Comparison of ENCODE assay signal across 14 mouse cellular contexts in the genomic region with DNA sequence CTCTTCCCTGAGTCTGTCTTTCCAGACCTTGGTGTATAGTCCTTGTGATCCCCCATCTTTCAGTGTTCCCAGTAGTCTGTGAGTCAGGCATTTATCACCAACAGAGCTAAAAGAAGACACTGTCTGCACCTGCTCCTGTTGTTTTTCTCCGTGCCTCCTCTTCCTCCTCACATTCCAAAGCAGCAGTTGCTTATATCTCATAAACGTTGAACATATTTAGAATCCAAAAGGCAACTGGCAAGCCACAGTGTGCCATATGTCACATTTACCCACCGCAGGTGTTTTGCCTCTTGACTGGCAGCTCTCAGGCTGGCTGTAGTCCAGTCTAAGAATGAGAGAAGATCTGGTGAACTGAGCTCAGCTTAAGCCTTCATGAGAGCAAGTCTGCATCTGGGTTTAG.
DNase-seq lines count a peak whose midpoint lies in the region; ATAC-seq lines count a peak whose summit lies in the region.
"Had no signal": no experiment of that assay in that cellular context is flagged by ENCODE, and none has a peak within 500 bp of the region (broad histone marks: within the 10 kb centered on the region; RNA-seq: fewer than 3 reads in every experiment).

No protein-coding gene starts in this region.

- H3K9ac ChIP-seq in forebrain, embryonic 14.5 days (ENCODE audit: low read length) = no peak overlapping the region
- no peak overlapping the region for H3K9ac ChIP-seq in forebrain, embryonic 11.5 days (ENCODE audit: low read length)
- H3K9ac ChIP-seq: midbrain, embryonic 13.5 days; neural tube, embryonic 13.5 days had no signal

- H3K9me3 ChIP-seq in forebrain, embryonic 14.5 days (replicated peaks; ENCODE audit: control insufficient read depth, low read length) = no peaks in the 10 kb centered on the region
- H3K9me3 ChIP-seq in forebrain, embryonic 11.5 days (ENCODE audit: control insufficient read depth, low read length) = no peaks in the 10 kb centered on the region
- H3K9me3 ChIP-seq: midbrain, embryonic 13.5 days; neural tube, embryonic 13.5 days had no signal

- H3K36me3 ChIP-seq in forebrain, embryonic 14.5 days (ENCODE audit: control insufficient read depth, insufficient read depth, low read length) = no peaks in the 10 kb centered on the region
- no peaks in the 10 kb centered on the region for H3K36me3 ChIP-seq in forebrain, embryonic 11.5 days (ENCODE audit: control insufficient read depth, insufficient read depth, low read length)
- H3K36me3 ChIP-seq: midbrain, embryonic 13.5 days; neural tube, embryonic 13.5 days had no signal

- no peaks in the 10 kb centered on the region for H3K4me1 ChIP-seq in forebrain, embryonic 14.5 days (ENCODE audit: control insufficient read depth, insufficient read depth, low read length)
- no peaks in the 10 kb centered on the region for H3K4me1 ChIP-seq in forebrain, embryonic 11.5 days (replicated peaks; ENCODE audit: control insufficient read depth, insufficient read depth, low read length)
- H3K4me1 ChIP-seq: midbrain, embryonic 13.5 days; neural tube, embryonic 13.5 days had no signal

- ATAC-seq in forebrain, embryonic 14.5 days = peak; percentile 32; the same call in 1 of the 2 replicates
- ATAC-seq in forebrain, embryonic 11.5 days (replicated peaks; ENCODE audit: low FRiP score) = no peak
- ATAC-seq: lung, postnatal 0 days; midbrain, embryonic 13.5 days had no signal

- intact Hi-C loops in left cerebral cortex, postnatal 25 days (cut with DNase I) = no loop called here

- WGBS in forebrain, embryonic 14.5 days = 62% methylated on average over 3 of the region's 3 CpGs
- WGBS in forebrain, embryonic 11.5 days = 88% methylated on average over 3 of the region's 3 CpGs

- peak; percentile 74 for DNase-seq in forebrain, embryonic 14.5 days (ENCODE audit: low spot score)
- DNase-seq in forebrain, embryonic 11.5 days (ENCODE audit: low spot score) = no peak
- peak; percentile 51 for DNase-seq in cerebellum, adult 11-12 months
- DNase-seq in layer of hippocampus, adult 18-20 months (ENCODE audit: low spot score in 2 of 2) = peak; percentile 23 to 59
- peak; percentile 45 to 77 for DNase-seq in left cerebral cortex, postnatal 25 days (ENCODE audit: low spot score in 2 of 2)
- no peak for DNase-seq in embryo, embryonic 9.5 days (ENCODE audit: extremely low spot score)
- no peak for DNase-seq in c-Kit-positive CD71-positive TER-119-positive erythroid progenitor cells, embryonic 14.5 days (ENCODE audit: low spot score)
- no peak for DNase-seq in lung, postnatal 10 days
- DNase-seq: heart, adult 18-20 months had no signal

- no peak overlapping the region for H3K4me2 ChIP-seq in forebrain, embryonic 14.5 days (ENCODE audit: low read length)
- H3K4me2 ChIP-seq in forebrain, embryonic 11.5 days (ENCODE audit: low read depth, low read length, severe bottlenecking) = no peak overlapping the region
- H3K4me2 ChIP-seq: liver, embryonic 11.5 days; midbrain, embryonic 13.5 days; neural tube, embryonic 13.5 days had no signal

- no peak overlapping the region for H3K4me3 ChIP-seq in forebrain, embryonic 14.5 days (ENCODE audit: low read depth, low read length)
- H3K4me3 ChIP-seq in forebrain, embryonic 11.5 days (ENCODE audit: low read depth, low read length) = no peak overlapping the region
- H3K4me3 ChIP-seq: midbrain, embryonic 13.5 days; neural tube, embryonic 13.5 days had no signal

- no peak overlapping the region for H3K27ac ChIP-seq in forebrain, embryonic 14.5 days (ENCODE audit: low read depth, low read length)
- H3K27ac ChIP-seq in forebrain, embryonic 11.5 days (ENCODE audit: low read depth, low read length) = no peak overlapping the region
- H3K27ac ChIP-seq: midbrain, embryonic 13.5 days; neural tube, embryonic 13.5 days; stomach, postnatal 0 days had no signal

- no peaks in the 10 kb centered on the region for H3K27me3 ChIP-seq in forebrain, embryonic 14.5 days (replicated peaks; ENCODE audit: control insufficient read depth, insufficient read depth, low read length)
- H3K27me3 ChIP-seq in forebrain, embryonic 11.5 days (ENCODE audit: control insufficient read depth, insufficient read depth, low read length) = no peaks in the 10 kb centered on the region
- H3K27me3 ChIP-seq: midbrain, embryonic 13.5 days; neural tube, embryonic 13.5 days had no signal

Comparison
In these comparisons a context has a peak if more than half of its experiments do, and no peak if none do; other contexts are left out.
1. DNase-seq: peak in forebrain, embryonic 14.5 days (single experiment), cerebellum, adult 11-12 months (single experiment), layer of hippocampus, adult 18-20 months (2 of 2) and left cerebral cortex, postnatal 25 days (2 of 2); none in forebrain, embryonic 11.5 days (single experiment), embryo, embryonic 9.5 days (single experiment), c-Kit-positive CD71-positive TER-119-positive erythroid progenitor cells, embryonic 14.5 days (single experiment) and lung, postnatal 10 days (single experiment).